Mouse (Mus musculus): ENCODE measurements at regions not wholly inside any gene's neighbourhood (a gene's known extent, or its start where the extent isn't known, plus 50 kb on each side); places are given as distances from the start of the nearest gene placed in this dataset.
"Not testable (repeated sequence)": the region's sequence is repeated elsewhere in the genome, so short reads cannot be mapped to it uniquely, and the experiment has no call there.

DNA sequence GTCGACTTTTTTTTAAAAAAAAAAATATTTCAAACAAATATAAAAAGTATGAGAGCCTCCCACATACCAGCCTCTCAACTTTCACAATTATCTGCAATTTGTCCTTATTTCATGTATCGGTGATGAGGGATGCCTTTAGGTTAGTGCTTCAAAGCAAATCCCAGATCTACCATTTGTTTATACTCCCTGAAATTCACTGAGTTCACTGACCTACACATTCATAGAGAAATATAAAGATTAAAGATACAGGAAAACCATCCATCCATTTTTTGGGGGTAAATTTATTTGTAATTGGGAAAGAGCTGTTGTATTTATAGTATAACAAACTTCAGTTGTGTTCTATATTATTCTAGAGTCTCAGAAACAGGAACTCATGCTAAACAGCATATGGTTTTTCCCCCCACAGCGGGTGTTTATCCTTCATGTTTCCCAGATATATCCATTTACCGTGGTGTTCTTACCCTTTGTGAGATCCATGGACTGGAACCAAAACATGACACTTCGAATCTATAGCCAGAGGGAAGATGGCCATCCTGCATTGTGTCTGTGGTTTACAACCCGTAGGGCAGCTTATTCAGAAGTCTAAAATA, 120.1 kb upstream of the Cpsf6 start:
- DNase-seq (ENCODE audit: low spot score), result no peak

DNA sequence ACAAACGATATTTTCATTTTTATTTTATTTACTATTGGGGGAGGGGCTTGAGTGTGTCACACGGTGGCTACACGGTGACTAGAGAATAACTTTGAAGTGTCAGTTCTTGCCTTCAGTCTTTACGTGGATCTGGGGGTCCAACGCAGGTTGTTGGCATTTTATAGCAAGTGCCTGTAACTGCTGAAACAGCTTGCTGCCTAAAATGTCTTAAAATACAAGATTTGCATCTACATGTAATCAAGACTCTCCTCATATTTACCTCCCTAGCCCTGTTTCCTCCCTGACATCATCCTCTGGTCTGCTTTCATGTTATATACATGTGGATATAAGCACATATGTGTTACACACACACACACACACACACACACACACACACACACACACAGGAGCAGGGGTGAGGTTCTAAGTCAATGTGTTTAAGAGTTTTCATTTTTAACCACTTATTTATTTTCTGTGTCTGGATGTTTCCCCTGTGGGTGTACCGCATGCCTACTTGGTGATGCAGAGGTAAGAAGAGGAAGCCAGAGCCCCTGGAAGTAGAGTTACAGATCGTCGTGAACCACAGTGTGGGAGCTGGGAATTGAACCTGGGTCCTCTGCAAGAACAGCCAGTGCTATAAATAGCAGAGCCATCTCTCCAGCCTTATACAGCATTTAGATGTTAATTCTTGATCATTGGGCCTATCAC, 119.5 kb upstream of the Cpsf6 start:
- no peak for DNase-seq (ENCODE audit: low spot score)

GRCm38 (mm10) chr10:117498497-117498896, 118.7 kb upstream of the Cpsf6 start:
- no peak for DNase-seq (ENCODE audit: low spot score)

DNA sequence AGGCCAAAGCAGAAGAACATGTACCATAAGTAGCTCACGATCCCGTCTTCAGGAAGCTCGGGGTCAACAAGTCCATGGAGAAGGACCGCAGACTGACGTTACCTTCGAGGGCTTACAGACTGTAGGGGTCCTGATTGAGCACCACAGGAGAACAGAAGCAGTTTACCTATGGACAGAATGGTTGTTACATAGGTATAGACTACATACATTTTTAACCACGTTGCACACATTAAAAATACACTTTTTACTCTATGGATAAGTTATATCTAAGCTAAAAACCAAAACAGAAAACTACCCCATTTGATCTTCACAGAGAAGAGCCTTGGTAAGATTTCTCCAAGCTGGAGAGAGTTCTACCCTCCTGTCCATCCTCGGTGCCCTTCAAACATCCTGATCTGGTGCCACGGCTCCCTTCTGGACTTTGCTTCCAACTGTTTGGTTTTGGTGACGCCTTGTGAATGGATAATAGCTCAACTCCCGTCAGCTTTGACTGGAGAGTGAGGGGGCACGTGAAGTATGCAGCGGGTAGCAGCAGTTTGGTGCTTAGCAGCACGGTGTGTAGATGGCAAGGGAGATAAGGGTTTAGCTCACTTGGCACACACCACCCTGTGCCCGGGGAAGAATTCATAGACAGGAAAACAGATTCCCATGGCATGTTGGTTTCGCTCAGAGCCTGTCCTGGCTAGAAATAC, 117.9 kb upstream of the Cpsf6 start:
- DNase-seq (ENCODE audit: low spot score), result no peak

- not testable (repeated sequence) for DNase-seq (ENCODE audit: low spot score)
Measured at GRCm38 (mm10) chr10:117497082-117497481, 117.3 kb upstream of the Cpsf6 start.

DNA sequence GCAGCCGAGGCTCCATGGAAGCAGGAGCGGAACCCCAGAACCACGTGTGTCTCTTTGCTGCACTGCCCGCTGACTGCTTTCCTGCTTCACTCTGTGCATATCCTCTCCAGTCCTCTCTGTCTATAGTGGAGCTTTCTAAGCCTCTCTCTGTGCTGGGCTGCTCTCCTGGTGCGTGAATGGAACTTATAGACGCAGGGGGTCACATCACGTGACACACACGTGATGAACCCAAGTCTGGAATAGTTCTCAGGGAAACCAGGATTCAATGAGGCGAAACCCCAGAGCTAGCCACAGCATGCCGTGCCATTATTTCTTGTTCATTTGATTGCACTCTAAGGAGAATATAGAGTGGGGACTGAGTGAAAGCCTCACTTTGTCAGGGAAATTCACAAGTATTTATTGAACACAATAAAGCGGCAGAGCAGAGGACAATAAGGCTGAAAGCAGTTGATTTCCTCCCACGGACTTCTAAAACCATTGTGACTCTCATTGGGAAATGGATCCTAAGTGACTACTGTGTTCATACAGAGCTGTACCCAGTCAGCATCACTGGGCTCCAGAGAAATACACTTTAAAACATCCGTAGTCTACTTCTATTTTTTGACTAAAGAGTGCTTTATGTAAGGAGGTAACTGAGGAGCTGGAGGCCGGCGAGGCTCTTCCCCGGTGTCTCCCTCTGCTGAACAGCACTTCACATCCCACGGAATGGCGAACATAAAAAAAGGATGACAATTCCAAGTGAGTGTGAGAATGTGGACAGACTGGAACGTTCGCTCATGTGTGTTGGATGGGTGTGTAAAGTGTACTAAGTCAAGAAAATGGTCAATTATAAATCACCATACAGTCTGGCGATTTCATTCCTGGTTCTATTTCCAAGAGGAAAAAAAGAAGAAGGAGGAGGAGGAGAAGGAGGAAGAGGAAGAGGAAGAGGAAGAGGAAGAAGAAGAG, 116.5 kb upstream of the Cpsf6 start:
- no peak for DNase-seq (ENCODE audit: low spot score)

GRCm38 (mm10) chr10:117494171-117494701, 114.4 kb upstream of the Cpsf6 start:
- no peak for DNase-seq (ENCODE audit: low spot score)

GRCm38 (mm10) chr10:117493824-117494121, 114.0 kb upstream of the Cpsf6 start:
- DNase-seq (ENCODE audit: low spot score), result no peak

GRCm38 (mm10) chr10:117493091-117493823, 113.4 kb upstream of the Cpsf6 start:
- no peak for DNase-seq (ENCODE audit: low spot score)

DNA sequence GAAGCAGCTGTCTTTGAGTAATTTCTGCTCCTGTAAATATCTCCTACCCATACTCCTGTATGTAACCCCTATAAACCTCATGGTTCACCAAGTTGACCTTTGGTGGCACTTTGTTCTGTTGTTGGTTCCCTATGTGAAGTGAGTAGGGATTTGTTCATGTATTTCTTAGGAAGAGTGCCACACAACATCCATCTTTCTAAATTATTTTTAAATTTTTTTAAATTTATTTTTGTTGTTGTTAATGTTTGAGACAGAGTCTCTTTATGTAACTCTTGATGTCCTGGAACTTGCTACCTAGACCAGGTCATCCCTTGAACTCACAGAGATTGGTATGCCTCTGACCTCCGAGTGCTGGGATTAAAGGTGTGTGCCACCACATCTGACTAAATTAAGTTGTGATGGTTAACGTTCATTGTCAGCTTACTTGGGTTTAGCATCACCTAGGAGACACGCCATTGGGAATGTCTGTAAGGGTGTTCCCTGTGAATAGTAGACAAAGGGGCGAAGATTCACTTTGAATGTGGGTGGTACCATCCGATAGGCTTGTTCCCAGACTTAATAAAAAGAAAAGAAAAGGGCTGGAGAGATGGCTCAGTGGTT, 112.7 kb upstream of the Cpsf6 start:
- no peak for DNase-seq (ENCODE audit: low spot score)

- DNase-seq (ENCODE audit: low spot score), result no peak
Measured at GRCm38 (mm10) chr10:117491711-117492110, 111.9 kb upstream of the Cpsf6 start.

DNA sequence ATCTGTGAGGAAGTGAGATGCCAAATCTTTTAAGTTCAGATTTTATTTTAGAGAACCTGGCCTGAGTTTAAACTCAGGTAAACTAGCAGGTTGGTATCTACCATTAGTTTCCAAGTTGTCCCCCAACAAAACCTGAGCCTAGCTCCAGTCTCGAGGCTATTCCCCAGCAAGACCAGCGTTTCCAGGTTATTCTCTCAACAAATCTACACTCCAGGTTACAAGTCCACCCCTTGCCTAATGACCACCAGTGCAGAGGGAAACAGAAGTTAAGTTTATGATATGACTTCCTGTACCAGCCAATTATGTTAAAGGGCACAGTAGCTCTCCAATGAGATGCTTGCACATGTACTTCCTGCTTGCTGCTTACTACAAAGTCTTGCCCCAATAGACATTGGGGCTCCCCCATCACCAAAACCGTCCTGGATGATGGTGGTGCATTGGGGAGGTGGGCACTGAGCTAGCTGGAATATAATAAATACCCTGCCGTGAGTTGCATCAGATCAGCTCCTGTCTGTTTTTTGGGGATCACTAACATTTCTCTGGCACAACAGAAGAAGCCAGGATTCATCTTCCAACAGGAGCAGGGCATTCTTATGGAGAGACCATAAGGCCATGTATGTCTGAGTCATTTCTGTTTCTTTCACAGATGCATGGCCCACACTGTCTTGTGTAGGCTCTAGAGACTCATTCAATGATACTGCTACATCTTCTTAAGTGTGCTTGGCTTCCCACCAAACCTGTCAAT, 111.2 kb upstream of the Cpsf6 start:
- no peak for DNase-seq (ENCODE audit: low spot score)

GRCm38 (mm10) chr10:117483091-117483600, 103.3 kb upstream of the Cpsf6 start:
- DNase-seq (ENCODE audit: low spot score), result no peak

- no peak for DNase-seq (ENCODE audit: low spot score)
Measured at GRCm38 (mm10) chr10:117482361-117482760, 102.5 kb upstream of the Cpsf6 start.

DNA sequence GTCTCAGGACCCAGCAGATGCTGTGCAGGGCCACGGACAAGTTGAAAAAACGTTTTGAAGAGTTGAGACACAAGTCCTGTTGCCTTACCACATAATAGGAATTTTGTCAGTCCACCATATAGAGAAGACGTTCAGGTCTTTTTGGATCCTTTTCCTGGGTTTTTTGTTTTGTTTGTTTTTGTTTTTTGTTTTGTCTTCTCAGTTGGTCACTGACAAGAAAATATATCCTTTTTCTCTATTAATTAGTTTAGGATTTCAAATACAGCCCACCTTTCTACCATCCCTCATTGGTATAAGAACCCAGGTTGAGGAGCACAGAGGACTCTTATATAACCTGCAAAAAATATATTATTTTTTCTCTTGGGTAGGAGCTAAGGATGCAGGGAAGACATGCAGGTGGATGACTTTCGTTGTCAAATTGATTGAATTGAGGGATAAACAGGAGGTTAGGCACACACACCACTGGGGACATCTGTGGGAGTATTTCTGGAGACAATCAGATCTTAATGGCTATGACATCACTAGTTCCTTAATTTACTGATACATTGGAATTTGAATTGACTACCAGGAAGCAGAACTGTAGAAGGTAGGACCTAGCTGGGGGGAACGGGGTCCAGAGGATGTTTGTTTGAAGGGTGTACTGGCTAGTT, 101.7 kb upstream of the Cpsf6 start:
- no peak for DNase-seq (ENCODE audit: low spot score)

DNA sequence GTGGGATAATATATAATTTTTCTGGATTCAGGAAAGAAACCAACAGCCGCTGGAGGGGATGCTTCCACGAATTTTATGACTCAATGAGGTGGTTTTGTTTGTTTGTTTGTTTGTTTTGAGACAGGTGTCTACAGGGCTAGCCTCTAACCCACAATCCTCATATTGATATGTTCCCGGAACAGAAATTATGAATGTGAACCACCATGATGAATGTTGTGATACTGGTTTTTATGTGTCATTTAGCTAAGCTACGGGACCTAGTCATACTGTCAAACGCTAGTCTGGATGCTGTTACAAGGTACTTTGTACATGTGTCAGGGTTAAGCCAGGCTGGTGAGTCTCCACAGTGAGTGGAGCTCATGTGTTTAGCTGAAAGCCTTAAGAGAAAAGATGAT, 100.6 kb upstream of the Cpsf6 start:
- DNase-seq (ENCODE audit: low spot score), result no peak

- no peak for DNase-seq (ENCODE audit: low spot score)
Measured at GRCm38 (mm10) chr10:117479721-117480455, 100.1 kb upstream of the Cpsf6 start.

DNA sequence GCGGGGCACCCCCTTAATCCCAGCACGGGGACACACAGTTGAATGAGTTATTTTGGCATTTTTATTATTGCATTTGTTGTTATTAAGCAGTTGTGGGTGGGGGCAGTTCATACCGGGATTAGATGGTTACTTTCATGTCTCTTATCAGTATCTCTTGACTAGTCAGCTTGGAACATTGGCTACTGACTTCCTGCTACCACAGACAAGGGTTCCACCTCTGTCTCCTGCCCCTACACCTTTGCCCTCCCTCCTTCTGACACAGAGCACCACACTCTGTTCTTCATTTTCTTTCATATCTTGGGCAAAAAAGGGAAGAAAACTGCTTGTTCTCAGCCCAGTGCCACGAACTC, 99.1 kb upstream of the Cpsf6 start:
- DNase-seq (ENCODE audit: low spot score), result no peak
